Mouse (Mus musculus) 3T3-L1 (cell line): ENCODE measurements around the gene Prrt3.

ENCODE experiments used
- DNase-seq: peaks from one replicate; pipeline ENCODE4 v3.0.0-alpha.2; 2015; ENCODE audit warnings: low read depth, low spot score

Prrt3 gene

DNA sequence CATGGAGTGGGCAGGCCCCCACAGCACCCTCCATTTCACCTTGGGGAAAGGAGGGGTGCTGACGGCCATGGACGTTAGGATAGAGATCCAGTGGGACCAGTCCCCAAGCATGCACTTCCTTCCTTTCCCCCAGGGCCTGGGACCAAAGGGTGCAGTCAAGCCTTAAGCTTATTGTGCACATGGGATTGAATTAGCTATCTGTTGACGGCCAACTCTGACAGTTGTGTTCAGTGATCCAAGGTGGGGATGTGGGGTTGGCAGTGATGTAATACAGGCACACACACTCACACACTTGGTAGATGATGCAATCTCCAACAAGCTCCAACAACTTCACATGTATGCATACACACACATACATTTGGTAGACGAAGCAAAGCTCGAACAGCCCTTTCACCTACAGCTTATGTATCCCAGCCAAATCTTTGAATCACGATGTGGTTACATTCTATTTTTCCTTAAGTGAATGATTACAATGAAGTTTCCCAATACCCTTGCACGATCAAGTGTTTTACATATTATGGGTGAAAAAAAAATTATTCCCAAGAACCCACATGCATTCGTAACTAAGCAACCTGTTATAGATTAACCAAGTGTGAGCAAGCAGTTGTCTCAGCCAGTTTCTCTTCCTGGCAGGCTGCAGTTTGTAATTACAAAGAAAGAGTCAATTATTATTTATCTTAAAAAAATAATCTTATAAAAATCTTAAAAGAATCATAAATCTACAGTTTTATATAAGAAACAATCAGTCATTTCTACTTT lies 57.3 kb downstream of the Prrt3 start:
- no peak for DNase-seq
